Mouse (Mus musculus) monocyte, adult 2 months (primary cell): ENCODE data around the gene Xrcc4.
"Not testable (repeated sequence)": the region's sequence is repeated elsewhere in the genome, so short reads cannot be mapped to it uniquely, and the experiment has no call there.

Source experiments
- DNase-seq, 2 experiments: peaks; one replicate each; pipeline ENCODE4 v3.0.0; 2022; ENCODE audit warnings: low spot score in 2 of 2, low read depth in 1 of 2

The Xrcc4 gene

DNA sequence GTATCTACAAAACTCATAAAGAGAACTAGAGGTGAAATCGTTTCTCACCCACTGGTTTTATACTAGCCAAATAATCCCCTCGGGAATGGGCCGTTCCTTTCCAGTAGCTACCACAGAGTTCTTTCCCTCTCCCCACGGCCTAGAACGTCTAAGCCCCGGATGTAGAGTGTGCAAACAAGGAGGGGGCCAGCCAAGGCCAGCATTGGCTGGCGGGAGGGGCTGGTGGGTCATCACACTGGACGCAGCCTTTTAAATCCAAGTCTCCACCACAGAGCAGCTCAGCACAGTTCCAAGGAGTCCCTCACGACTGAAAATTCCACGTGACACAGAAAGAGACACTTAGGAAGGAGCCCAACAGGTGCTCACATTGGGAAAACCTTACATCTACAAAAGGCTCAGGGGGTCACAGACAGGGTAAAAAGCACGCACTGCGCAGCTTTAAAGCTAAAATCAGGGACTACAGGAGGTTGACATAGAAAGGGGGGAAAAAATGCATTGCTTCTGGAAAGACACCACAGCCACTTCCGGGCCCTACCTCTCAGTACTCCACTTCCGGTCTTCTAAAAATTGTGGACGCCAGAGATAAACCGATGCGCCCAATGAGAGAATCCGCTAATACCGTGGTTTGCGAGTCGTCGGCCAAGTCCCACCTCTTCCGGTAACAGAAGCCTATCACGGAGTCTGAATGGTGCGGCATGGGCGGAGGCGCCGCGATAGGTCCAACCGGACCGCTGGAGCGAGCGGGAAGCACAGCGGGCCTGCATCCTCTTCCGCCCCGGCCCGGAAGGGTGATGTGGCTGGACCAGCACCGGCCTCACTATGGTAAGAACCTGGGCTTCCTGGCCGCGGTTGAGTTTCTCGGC is at the start of gene Xrcc4, which contains the start of gene Tmem167:
Xrcc4 (minus strand) TSS at position 647 of the 863 bp plus-strand sequence.
Tmem167 (plus strand) TSS at position 162 of the 863 bp plus-strand sequence.
- peak; percentile 89 to 91 for DNase-seq

DNA sequence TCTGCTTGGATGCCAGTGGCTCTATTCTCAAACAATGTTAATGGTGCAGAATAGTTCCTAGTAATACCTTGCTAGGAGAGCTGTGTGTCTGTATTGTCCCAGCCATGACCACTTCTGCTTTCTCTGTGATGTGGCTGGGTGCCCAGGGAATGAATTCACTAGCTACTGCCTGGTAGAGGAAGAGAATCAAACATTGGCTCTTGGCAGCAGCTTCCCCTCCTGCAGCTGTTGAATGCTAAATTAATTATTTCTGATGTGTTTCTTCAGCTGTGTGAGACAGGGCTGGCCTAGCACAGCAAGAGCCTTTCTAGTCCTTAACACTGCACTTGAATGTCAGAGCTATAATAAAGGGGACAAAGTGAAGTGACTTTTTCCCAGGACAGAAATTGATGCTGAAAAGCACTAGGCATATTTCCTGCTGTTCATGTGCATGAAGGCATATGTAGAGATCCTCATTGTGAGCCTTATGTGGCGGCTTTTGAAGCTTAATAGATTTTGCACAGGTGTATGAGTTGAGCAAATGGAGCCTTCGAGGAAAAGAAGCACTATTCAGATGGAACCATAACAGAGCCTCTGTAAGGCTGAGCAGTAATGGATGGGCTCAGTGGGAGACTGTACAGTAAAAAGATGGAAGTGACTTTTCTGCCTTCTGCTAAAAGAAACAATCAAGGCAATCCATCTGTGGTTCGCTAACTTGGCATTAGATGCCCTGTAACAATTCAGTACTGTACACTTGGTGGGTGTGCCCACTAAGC is 46.9 kb upstream of the Xrcc4 start:
- DNase-seq, result peak in 1 of 2 experiments; percentile 0

DNA sequence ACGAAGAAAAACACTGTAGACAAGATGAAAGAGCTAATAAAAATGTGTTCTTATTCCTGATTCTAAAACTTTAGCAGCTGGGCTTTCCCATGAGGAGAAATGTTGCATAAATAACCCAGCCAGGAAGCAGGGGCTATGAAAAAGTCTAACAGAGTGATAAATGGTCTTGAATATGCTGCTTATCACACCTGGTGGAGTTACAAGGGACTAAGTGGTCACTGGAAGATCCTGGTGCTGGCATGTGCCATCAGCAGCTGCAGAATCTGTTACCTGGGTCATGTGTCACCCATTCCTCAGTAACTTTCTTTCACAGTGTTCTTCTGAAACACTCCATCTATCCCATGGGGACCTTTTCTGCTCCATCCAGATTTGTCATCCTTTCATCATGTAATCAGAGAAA is 22.3 kb upstream of the Xrcc4 start:
- no peak for DNase-seq

DNA sequence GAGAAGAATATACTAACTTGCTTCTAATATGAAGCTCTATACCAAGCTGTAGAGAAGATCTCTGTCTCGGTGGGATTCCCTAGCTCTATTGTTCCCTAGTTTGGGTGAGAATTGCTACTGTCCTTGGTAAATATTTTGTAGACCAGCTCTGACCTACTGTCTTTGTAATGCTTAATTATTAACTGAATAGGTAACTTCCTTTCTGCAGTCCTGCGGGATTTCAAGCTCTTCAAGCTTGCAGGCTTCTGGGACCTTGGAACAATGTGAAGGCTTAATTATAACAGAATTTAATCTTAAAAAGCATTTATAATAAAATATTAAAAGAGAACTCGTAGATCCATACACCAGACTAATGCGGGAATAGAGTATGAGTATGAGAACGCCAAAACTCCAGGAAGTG is 19.3 kb upstream of the Xrcc4 start:
- not testable (repeated sequence) for DNase-seq

DNA sequence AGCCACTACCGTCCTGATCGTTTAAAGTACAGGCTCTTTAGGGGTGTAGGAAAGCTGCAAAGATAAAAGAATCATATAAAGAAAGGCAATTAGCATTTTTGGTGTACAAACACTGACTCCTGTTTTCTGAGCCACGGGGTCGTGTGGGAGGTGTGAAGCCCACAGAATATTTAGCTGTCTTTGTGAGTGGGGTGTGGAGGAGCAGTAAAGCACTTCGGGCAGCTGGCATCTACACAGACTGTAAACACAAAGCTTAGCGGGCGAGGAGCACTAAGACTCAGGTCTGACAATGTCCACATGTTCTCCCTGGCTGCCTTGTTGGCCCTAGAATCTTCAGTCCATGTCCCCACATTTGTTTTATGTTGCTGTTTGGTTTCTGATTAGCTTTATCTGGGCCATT is 16.7 kb upstream of the Xrcc4 start:
- DNase-seq, result no peak

DNA sequence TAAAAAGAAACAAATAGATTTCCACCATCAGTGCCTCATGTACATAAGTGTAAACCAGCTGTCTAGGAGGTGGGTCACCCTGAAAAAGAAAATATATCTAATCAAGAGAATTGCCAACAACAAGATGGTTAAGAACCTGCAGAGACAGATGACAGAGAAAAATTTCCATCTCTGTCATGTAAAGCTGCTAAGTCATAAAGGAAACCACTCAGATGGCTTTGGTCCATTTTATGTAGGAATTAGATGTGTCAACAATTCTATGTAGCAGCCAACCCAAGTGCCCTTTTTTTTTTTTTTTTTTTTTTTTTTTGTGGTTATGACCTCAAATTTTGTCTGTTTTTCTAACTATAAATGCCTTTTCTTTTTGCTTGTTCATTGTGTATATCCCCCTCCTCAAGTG is 12.1 kb upstream of the Xrcc4 start:
- DNase-seq, result no peak

DNA sequence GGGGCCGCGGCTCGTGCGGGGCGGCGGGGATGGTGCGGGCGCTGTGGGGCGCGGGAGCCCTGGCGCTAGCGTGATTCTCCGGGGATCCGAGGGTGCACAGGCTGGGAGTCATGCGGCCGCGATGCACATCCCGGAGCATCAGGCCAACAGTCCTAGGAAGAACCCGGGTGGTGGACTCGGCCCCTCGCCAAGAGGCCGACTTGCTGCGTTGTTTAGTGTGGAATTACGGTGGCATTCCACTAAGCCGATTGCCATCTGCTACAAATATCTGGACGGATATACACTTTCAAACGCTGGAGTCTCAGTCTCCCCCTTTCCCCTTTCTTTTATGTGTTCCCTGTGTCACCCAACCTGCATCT is 396 bp upstream of the Xrcc4 start:
- DNase-seq, result no peak

DNA sequence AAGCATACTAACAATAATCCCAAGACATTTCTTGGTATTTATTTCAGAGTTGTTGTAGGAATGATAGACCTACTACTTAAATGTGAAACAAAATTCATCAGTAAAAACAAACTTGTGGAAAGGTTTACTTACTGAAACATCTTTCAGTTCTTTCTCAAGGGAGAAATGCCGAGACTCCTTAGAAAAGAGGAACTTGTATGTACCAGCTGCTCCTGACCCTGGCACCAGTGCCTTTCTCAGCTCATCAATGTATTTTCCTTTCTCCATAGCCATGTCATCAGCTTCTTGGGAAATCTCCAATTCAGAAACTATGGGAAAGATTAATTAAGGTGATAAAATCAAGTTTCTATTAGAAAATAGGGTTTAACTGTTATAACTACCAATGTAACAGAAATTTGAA is 27.5 kb downstream of the Xrcc4 start:
- DNase-seq, result no peak

DNA sequence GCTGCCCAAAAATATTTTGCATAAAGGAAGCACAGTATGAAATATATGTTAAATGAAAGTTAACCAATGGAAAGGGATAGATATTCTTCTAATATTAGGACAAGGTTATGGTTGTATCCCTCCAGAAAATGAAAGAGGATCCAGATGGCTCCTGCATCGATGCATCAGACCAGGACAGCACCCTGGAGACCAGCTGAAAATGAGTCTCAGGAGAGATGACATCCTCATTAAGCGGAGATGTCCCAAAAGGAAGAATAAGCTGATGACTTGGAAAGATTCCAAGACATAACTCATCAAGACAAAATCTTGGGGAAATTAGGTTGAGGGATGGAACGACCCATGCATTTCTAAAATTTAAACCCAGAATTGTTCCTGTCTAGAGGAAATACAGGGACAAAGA is 37.0 kb downstream of the Xrcc4 start:
- no peak for DNase-seq

DNA sequence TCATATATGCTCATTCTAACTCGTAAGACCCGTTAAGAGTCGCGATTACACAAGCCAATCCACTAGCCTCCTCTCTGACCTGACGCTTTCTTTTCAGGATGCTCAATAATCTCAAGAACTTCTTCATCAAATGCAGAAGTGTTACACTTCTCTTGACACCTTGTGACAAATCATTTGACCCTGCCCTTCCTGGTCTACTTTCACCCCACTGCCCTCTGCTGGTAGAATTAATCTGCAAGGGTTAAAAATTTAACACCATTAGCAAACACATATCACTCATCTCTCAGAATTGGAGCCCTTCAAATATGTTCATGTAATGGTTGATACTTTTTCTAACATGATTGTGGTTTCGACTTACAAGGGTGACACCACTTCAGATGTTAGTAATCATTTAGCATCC is 37.7 kb downstream of the Xrcc4 start:
- peak in 1 of 2 experiments; percentile 1 for DNase-seq

DNA sequence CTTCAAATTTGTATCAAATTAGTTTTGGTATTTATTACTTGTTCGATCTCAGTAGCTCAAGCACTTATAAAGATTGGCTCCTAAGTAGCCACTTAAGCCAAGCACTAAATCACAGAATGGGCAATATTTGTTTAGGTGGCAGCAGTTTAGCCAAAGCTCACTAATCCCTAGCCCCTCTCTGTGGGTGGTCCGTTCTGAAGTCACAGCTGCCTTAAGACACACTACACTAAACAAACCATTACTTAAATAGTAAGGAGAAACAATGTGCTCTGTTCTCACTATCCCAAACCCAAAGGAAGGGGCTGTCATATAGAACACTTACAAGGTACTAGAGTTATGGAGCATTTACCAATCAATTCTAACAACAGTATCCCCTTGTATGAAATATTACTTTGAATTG is 49.8 kb downstream of the Xrcc4 start:
- DNase-seq, result no peak

DNA sequence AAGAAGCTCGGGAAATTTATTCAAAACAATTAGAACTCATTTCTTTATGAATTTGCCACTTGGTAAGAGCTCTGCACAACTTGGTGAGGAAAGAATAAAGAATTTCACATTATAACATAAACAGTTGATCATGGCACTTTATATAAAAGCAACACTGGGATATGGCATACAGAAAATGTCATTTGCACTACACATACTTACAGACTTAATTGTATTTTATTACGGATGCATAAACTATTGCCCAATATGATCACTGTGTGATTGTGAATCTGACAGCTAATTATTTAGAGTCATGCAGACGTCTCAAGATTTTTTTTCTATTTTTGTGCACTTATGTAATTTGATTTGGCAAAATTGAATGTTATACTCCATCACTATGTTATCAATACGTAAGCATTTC is 56.4 kb downstream of the Xrcc4 start:
- DNase-seq, result no peak

DNA sequence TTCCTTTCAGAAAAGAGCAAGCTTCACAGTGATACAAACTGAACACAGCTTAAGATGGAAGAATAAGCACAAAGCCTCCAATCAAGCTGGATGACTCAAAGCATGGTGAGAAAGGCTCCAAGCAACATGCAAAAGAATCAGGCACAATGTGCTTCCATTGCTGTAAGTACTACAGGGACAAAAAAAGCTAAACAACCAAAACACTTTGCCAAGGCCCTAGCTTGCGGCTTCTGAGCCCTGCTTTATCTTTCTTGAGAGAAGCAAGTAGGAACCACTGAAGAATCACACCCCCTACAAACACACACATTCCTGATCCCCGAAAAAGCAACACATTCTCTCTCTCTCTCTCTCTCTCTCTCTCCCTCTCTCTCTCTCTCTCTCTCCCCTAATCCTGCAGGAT is 56.9 kb downstream of the Xrcc4 start:
- DNase-seq, result no peak

DNA sequence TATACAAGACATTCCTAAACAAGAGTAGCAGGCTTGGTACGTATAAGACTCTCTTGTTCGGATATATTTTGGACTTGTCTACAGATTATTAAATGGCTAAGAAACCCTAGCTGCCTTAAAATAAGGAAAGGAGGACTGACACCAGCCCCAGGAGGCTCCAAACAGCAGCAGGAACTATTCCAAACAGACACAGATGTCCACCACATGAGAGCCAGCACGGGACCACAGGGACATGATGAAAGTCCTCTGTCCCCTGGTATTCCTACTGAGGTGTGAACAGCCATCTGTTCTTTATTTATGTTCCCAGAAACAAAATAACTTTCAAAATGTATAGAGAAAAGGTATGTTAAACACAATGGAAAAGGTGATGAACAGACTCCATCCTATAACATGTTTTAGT is 58.5 kb downstream of the Xrcc4 start:
- no peak for DNase-seq

DNA sequence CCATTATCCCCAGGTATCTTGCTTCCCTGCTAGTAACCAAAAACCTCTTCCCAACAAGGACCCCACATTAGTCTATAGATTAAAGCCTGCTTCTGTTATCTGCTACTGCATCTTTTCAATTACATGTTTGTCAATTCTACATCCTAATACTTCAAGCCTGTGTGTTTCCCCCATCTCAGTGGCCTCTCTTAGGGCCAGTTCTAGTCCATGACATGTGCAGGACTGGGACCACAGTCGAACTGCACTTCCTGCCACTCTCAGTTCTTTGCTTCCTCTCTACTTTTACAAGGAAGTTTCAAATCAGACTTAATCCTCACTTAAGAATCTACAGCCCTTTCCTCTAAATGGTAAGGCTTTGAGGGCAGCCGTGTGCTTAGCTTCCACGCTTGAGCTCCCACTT is 76.8 kb downstream of the Xrcc4 start:
- DNase-seq, result no peak

DNA sequence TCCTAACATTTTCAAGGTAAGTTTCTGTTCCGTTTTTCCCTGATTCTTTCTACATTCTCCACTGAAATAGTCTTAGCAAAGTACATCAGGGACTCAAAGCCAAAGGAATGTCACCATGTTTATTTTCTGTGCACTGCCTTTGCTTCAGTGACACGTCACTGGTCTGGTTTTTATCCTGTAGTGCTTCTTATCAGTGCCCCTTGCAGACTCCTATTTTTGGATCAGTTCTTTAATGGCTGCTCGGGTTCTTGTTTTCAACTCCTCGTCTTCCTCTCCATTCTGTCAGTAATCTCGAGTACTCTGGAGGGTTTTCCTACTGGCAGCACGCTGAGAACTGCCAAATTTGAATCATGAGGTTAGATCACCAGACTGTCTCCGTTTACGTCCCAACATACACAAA is 77.2 kb downstream of the Xrcc4 start:
- no peak for DNase-seq

DNA sequence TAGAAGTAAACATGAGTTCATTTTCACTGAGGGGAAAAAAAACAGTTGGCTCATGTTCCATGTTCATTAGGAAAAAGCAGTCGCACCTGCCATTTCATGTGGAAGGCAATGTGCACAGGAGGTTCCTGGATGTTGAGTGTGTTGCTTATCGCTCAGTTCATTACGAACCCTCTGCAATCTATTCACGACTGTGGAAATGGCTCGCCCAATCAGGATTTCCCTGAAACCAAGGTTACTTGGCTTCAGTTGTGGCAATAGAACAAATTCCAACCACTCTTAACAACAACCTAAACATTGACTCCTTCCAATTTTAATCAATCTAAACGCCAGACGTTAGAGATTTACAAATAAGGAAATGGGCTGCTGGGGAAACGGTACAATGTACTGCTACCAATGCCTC is 78.3 kb downstream of the Xrcc4 start:
- no peak for DNase-seq

DNA sequence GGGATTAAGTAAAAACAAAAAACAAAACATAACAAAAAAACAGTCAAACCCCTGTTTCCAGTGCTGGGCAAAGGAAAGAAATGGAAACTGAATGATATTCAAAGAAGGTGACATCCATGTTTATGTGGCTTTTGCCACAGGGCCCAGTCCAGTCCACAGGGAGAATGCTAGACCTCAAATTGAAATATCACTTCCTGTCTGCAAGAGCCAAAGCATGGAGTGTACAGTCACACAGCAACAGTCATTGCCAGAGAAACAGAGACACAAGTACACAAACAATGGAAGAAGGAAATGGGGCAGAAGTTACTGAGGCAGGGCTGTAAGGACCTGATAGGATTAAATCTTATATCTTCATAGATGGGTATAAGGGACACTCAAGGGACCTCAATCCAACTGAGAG is 79.6 kb downstream of the Xrcc4 start:
- no peak for DNase-seq

DNA sequence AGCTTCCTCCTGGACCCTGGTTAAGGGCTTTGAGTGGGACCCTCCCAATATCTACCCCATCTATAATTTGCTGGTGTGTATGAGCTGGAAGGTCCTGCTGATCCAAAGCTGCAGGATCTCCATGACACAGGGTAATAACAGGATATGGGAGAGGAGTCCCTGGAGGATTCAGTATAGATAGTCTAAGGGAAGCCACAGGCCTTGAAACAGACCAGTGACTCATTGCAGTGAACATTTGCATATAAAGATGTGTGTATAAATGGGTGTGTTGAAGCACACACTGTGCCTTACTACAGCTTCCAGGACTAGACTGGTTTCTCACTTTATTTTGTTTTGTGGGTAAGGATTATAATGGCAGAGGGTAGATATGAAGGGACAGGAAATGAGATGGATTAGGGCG is 83.8 kb downstream of the Xrcc4 start:
- DNase-seq, result no peak

DNA sequence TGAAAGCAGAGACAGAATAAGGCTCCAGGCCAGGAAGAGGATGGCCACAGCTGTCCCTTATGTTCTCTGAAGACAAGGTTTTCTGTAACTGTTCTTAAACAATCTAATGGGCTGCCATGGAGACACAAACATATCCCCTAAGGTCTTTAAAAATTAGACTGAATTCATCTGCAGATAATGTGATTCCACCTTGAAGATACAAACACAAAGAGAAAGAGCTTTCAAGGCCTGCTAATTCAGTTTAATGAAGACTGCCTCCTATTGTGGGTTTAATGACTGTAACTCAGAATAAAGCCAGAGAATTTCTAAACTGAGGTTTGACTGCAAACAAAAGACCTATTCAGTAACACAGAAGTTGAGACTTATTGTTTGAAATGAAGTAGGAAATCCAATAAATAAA is 91.9 kb downstream of the Xrcc4 start:
- no peak for DNase-seq

DNA sequence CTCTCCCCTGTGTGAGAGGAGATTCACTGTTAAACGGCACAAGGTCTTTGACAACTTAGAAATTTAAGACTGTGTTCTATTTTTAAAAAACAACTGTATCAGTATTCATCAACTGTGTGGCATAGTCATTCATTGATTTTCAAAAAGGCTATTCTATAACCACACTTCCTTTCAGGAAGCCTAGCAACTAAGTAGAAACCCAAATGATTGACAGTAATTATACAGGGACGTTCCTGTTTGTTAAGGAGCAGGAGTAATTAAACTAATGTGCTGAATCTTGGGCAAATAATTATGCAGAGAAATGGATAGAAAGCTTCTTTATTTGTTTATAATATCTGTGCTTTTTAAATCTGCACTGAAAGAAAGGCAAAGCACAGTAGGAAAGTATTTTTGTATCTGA is 103.3 kb downstream of the Xrcc4 start:
- no peak for DNase-seq

DNA sequence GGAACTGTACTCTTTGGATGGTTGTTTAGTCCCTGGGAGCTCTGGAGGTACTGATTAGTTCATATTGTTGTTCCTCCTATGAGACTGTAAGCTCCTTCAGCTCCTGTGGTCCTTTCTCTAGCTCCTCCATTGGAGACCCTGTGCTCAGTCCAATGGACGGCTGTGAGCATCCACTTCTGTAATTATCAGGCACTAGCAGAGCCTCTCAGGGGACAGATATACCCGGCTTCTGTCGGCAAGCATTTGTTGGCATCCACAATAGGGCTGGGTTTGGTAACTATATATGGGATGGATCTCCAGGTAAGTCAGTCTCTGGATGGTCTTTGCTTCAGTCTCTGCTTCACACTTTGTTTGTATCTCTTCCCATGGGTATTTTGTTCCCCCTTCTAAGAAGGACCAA is 118.5 kb downstream of the Xrcc4 start:
- no peak for DNase-seq

DNA sequence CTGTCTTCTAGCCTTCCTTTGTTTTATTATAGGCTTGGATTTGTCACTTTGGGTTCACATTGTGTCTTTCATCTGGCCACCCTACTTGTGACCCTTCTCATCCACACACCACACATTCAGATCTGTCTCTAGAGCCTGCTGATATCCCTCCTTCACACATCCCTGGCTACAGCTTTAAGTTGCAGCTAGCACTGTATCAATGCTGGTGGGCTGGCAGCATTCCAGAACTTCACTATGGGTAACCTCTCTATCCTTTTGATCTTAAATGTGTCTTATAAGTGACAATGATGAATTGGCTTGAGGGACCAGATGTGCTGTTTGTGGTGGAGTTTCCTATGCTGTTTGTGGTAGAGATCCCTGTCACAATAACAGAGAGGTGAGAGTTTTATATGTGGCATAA is 120.7 kb downstream of the Xrcc4 start:
- no peak for DNase-seq
